Mouse (Mus musculus): ENCODE results near the gene Pacrg.
A peak's percentile ranks its signal among the peaks of the same experiment; 100 is the strongest.

Gene Pacrg

DNA sequence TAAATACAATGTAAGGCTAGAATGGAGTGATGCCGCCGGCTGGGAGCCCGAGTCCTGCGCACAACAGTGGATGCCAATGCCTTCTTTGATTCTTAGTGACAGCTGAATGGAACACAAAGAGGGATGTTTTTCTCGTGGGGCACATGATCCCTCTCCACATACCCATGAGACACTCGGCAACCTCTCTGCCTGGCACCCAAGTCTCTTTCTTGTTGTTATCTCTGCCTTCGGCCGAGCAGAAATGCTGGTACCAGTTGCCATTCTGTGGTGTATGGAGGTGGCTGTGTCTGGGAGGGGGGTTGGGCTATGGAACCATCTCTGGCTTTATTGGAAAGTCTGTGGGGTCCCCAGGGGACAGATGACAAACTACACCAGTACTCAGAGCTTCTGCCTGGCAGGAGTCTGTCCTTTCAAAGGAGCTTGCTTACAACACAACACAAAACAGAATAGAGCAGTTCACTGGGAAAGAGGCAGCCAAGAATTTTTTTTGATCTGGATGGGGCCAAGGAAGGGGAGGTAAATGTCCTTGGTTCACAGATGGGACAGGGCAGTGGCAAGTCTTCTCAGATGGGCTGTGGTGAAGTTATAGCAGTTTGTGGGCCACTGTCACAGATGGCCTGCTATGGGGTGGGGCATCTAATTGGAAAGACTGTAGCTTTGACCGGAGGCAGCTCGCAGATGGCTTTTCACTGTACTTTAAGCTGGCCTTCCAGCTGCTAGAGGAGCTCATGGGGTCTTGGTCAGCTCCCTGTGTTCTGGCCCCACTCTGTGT is 388.6 kb downstream of the Pacrg start:
- DNase-seq (ENCODE audit: low read depth) = no peak

DNA sequence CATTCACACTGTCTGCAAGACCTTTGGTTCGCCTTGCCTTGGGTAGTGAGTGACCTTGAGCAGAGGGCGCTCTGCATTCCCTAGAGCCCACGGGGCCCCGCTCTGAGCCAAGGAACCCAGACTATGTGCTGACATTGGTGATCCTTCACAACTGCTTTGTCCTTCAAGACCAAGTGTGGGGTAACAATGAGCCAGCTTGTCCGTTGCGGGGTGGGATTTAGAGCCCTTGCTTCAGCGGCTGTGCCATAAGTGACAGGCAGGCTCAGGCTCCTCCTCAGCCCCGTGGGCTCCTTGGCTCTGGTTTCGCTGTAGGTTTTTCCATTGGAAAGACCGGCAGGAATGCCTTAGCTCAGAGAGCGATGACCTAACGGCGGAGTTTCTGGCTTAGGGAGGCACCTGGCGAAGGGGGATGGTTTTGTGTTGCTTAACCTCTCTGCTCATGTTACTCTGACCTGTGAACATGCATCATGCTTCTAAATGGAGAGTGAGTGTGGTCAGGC is 390.3 kb downstream of the Pacrg start:
- no peak for DNase-seq (ENCODE audit: low read depth)

DNA sequence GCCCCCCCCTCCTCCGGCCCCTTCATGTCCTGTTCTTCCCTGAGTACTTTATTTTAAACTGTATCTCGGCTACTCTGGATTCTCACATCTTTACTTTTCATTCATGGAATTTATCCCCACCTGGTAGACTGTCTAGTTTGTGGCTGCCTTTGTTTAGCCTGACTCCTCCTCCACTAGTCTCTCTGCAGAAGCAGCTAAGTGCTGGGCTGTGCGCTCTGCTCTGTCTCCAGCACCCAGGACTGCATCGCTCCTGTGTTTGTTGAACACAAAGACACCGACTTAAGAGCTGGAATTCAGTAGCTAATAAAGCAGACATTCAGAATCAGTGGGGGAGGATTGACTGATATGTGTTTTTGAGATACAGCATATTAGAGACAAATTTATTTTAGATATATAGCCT is 391.7 kb downstream of the Pacrg start:
- no peak for DNase-seq (ENCODE audit: low read depth)

DNA sequence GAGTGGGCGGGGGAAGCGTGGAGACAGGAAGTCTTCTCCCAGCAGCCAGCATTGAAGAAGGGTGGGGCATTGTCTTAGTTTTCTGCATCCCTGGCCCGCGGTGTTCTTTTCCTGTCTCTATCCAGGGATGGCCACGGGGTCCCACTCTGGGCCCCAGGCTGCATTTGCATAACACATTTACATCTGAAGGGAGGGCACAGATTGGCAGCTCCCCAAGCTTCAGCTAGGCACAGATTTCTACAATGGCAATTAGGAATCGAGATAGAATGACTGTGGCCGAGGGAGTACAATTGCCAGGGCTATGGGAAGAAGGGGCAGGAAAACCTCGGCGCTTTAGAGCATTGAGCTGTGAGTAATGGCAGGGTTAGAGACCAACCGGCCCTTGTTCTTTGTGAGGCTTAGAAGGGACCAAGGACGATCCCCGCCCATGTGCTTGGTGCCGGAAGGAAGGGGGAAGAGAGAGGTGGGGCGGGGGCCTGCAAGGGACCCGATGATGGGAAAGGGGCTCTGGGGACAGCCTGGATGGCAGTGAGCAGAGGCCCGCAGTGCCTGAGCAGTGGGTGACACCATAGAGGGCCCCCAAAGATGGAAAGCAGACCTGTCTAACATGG is 398.5 kb downstream of the Pacrg start:
- DNase-seq (ENCODE audit: low read depth) = no peak

DNA sequence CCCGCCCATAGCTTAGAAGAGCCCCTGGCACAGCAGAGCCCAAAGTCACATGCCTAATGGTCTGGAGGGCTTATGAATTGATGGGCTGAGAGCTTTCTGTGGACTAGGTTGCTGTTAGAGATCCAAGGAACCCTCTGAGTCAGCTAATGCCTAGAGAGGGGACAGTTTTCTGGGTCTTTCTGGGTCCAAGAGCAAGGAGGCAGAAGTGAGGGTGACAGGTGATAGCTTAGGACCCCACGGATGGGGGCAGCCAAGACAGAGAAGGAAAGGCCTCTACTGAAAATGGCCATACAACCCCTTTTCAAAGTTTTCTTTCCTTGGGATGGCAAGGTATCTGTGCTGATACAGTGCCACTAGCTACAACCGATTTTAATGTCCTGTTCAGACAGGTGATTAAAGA is 399.1 kb downstream of the Pacrg start:
- DNase-seq (ENCODE audit: low read depth) = no peak

DNA sequence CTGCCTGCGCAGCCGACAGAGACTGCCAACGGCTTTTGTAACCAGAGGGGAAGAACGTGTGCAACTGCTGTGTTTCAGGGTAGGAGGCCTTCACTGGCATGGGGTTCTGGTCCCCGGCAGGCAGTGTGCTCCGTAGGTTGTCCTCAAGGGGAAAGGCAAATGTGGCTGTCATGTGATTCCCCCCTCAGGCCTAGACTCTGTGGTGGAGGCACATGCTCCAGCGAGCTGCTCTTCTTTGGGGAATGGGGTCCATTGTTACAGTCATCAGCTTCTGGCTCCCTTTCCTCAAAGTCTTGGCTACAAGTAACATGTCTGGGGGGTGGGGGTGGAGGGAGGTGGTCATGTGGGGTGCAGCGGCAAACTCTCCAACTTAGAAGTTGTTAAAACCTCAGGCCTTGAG is 400.3 kb downstream of the Pacrg start:
- DNase-seq (ENCODE audit: low read depth) = no peak

DNA sequence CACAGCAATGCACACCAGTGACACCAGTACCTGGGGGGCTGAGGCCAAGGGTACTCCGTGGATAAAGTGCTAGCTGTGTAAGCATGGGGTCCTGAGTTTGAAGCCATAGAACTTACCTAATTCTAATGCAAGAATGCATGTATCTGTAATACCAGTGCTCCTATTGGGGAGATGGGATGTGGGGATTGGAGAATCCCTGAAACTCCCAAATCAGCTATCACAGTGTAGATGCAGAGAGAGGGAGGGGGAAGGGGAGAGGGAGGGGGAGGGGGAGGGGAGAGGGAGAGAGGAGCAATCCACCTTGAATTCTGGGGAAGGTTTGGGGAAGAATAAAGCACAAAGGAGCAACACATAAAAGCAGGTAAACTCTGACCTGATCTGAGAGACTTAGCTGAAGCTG is 405.2 kb downstream of the Pacrg start:
- no peak for DNase-seq (ENCODE audit: low read depth)

DNA sequence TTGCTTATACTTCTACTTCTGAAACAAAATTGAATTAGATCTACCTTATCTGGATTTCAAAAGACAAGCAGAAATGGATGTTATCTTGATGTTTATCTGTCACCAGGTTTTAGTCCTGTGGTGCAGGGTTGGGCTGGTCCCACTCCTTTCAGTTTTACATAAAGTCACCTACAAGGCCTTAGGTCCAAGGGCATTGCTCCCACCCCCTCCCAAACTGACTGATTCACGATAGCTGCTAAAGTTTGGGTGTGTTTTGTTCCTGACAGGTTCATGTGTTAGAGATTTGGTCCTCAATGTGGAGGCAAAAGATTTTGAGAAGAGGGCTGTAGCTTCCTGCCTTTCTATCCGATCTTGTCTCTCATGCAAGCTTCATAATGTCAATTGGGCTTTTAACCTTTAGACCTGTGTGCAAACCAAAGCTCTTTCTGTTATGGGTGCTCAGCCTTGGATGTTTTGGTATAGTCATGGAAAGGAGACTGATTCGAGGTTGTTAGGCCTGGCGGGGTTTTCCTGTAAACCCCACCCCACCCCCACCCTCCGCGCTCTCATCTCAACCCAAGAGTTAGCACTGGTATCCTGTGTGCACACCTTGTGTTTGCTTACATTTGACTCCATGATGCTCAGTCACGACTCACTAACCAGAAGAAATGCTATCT is 407.5 kb downstream of the Pacrg start:
- no peak for DNase-seq (ENCODE audit: low read depth)

DNA sequence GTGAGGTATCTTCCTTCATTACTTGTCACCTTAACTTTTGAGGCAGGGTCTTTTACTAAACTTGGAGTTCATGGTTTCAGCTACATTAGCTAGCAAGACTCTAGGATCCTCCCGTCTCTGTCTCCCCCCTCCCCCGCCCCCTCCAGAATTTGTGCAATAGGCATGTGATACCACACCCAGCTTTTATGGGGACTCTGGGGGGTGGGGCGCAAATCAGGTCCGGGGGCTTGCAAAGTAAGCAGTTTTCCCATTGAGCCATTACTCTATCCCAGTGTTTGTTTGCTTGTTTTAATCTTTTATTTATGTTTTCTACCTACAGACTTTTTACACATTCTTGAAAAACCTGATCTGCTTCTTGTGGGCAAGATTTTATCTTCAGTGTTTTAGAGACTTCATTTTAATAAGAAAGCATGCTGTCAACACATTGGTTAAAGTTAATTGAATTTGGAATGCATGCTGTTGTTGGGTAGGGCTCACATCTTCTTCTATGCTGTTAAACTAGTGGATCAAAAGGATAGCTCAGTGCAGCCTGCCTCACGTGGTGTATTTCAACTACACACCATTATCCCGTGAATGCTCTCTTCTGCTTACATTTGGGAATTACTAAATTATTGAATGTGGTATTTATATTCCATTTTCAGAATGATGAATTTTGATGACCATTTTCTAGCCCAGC is 408.1 kb downstream of the Pacrg start:
- DNase-seq (ENCODE audit: low read depth) = no peak

DNA sequence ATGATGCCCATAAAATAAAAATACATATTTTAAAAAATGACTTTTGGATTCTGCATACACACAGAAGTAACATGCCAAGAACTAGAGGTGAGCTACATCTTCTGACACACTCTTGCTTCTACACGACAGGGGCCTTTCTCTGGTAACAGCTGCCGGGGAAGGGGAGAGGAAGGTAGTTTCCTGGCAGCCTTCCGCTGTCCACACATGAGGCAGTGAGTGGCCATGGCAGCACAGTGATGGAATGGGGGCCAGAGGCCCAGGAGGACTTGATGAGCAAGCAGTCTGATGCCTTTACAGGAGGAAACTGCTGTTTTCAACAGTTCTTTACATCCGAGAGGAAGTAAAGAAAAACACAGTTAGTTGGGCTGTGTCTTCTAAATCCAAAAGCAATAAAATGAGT is 409.3 kb downstream of the Pacrg start:
- no peak for DNase-seq (ENCODE audit: low read depth)

DNA sequence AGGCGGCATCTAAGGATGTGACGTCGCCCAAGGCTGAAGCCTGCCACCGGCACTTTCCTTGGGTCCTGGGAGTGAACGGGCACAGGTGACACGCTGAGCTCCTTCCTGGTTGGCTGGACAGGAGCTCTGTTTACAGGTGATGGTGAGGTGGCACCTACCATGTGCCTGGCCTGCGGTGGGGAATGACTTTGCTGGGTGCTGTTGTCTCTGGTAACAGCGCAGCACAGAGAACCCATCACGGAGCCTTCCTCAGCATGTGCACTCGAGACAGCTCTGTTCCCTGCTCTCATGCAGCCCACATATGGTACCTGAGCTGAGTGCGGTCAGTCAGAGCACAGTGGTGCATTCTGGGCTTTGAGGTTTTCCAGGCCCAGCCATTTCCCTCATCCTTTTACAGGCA is 410.7 kb downstream of the Pacrg start:
- DNase-seq (ENCODE audit: low read depth) = no peak

DNA sequence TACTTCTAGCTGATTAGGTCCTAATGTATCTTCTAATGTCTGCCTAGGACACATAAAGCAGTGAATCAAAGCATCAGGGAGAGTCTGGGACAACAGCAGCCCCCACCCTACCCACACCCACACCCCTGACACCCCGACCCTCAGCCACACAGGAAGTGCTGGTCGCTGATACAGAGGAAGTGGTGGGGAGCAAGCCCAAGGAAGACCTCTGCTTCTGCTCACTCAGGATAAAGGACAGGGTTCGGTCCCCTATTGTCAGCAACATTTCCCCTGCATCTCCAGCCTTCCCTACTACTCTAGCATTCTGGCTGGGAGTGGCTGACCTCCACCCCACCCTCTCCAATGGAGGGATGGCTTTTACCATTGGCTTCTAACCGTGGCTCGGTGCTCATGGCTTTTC is 414.8 kb downstream of the Pacrg start:
- no peak for DNase-seq (ENCODE audit: low read depth)

DNA sequence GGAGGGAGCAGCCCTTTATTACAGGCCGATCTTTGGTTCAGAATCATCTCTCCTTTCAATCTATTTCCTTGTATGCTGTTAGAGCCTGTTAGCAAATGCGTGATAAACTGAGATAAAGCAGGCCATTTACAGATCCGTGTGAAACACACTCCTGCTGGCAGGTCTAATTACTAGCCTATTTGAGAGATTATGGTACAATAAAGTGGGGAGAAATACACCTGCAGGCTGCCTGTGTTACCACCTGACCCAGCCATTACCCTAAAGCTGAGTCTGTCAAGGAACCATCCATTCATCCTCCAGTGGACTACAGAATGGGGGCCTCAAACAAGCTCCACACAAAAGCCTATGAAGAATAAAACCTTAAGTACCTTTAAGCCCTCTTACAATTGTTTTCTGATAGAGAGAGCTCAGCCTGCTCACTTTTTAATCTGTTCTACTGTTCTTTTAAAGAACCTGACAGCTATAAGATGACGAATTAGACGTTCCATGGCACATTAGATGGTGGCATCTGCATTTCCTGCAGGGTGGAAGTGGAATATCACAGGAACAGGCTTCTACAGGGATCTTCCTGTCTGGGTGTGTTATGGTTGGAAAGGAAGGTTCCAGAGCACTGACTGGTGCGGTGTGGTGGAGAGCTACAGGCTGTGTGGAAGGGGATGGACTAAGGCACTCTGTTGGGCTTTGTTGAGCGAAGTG is 422.4 kb downstream of the Pacrg start:
- DNase-seq (ENCODE audit: low read depth) = no peak

DNA sequence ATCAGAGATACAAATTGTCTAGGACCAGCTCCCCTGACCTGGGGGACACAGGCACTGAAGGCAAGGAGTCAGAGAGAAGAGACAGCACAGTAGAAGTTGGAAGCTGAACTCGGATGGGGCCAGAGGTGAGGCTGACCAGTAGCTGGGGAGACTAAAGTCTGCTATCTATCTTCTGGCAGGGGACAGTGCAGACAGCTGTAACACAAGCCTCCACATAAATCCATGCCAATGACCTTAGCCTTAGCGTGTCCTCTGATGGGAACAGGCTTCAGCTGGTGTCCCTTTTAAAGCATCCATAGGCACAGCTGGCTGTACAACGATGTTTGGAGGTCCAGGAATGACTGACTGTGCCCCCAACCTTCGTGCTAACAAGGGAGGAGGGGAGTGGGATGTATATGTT is 423.1 kb downstream of the Pacrg start:
- no peak for DNase-seq (ENCODE audit: low read depth)

DNA sequence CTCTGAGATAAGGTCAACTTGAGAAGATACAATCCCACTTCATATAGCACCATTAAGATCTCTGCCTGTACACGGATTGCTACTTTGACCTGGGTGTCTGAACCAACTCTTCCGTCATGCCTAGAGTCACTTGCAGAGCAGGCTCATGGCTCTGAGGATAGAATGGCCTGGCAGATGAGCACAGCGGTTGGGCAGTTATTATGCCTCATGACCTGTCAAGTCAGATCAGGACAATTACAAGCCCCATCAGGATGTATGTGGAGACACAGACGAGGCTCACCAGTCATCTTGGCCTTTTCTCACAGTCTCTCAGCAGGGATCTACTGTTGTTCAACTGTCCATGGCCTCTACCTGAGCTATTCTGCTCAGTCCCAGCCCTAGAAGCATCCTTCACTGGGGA is 424.0 kb downstream of the Pacrg start:
- DNase-seq (ENCODE audit: low read depth) = no peak

DNA sequence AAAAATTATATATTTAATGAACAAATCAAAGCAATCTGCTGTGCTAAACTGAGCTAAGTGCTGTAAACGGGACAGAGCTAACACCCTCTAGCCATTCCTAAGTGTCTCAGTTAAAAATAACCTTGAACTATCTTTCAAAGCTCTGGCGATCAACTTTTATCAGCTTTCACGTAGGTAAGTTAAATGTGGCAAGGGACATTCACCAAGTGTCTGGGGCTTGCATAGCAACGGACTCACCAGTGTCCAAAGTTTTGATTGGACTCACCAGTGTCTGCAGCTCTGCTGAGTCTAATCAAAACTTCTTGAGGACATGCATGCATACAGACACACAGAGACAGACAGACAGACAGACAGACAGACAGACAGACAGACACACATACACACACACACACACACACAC is 425.7 kb downstream of the Pacrg start:
- no peak for DNase-seq (ENCODE audit: low read depth)

DNA sequence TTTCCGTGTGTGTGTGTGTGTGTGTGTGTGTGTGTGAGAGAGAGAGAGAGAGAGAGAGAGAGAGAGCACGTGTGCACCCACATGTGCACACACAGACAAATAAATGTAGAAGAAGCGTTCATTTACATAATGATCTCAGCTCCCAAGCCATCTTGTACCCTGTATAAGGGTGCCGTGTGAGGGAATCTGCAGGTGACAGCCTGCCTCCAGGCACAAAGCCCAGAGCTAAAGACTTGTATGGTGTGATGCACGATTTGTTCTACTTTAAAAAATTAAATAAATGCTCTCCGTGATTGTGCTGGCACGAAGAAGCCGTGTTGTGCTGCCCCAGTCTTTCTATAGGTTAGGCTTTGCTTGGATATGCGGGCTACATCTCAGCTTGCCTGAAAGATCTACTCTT is 426.2 kb downstream of the Pacrg start:
- no peak for DNase-seq (ENCODE audit: low read depth)

DNA sequence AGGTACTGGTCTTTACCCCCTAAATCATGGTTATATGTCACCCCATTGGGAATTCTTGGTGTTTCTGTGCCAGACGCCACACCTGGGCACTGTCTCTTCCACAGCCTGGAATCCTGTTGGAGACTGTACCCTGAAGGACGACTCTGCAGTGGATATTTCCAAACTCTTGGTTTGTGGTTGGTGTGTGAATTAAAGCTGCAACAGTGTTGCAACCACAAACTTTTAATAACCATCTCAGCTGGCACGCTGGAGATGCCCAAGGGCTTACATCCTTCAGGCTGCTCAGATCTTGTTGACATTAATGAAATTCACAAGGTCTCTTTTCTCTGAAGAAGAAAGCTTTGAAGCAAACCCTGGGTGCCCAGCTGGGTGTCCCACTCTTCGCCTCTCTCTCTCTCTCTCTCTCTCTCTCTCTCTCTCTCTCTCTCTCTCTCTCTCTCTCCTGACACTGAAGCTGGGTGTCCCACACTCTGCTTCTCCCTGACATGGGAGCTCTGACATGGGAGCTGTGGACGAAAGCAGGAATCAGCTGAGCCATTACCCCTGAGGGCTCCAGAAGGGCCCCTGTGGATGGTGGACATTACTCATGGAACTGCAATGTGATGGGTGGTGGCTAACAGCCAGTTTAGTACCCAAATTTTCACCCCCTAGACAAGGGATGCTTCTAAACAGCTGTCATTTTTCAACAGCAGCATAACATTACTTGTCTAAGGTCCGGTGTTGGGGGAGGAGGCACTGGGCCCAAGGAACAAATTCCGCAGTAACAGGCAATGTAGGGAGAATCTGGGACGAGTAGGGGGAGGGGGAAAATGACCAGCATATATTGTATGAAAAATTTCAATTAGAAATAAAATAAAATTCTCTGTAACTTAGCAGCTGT is 429.3 kb downstream of the Pacrg start:
- no peak for DNase-seq (ENCODE audit: low read depth)

DNA sequence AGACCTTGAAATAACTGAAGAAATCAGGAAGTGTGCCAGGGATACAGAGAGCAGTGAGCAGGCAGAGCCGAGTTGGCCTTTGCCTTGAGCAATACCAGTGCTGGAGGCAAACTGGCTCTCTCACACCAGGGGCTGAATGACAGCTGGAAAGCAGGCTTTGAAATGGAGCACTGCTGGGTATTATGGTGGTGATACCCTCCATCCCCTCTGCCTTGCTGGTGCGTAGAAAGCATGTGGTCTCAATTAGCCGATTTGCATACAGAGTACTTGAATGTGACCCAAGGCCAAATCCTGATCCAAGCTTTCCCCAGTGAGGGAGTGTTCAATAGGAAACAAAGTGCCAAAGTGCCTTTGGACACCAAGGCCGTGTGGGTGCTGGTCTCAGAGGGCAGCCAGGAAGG is 431.4 kb downstream of the Pacrg start:
- DNase-seq (ENCODE audit: low read depth) = peak; percentile 10

DNA sequence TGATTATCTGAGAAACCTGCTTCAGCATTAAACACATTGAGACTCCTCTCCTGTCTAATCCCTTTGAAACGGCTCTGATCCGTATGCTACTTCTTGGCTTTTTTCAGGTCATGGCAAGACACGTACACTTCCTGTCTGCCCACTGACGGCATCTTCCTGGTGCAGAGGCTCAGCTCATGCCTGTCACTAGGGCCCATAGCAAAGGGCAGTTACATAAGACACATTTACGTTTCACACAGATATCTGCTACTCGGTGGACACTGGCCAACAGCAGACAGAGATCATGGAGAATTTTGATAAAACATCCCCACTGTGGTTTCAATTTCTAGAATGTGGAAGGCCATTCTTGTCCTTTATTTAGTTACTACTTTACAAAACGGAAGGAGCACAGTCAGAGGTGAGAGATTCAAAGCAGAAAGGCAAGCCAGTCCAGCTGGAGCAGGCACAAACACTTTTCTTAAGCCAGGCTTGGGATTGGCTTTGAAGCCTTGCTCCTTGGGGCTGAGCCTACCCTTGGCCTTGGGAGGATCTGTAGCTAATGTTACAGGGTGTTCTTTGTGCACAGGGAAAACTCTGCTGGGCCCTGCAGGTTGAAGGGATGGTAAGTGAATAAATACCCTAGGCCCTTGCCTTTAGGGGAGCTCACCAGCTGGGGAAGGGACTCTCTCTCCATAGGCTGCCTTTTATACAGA is 432.9 kb downstream of the Pacrg start:
- DNase-seq (ENCODE audit: low read depth) = no peak

DNA sequence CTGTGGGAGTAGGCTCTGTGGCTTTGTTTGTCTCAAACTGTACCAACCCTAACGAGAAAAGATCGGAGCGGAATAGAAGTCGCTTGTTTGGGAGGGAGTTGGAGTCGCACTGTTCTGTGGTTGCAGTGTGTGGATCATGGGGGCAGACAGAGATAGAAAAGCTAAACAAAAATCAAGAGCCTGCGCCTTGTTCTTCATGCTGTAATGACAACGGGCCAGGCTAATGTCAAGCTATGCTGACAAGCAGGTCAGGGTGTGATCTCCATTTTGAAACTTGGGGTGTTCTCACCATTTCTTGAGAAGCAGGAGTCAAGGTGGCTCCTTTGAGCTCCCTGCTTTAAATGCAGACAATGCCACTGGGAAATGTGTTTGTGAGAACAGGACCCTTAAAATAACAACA is 433.8 kb downstream of the Pacrg start:
- DNase-seq (ENCODE audit: low read depth) = no peak

Measured in fibroblast of lung, adult 2 months (primary cell).